Mouse (Mus musculus) heart, postnatal 25 days (tissue): ENCODE data around the gene Fth1. TPM values are rescaled to one million over a fixed set of nuclear protein-coding genes. Genes with fewer than 3 reads are reported as not detected.

Experiments used
- DNase-seq: peaks from one replicate; pipeline ENCODE4 v3.0.0; 2022; ENCODE audit warnings: low spot score
- intact Hi-C: fragments of 180-260 bp; cut with DNase I; formaldehyde crosslinking; loops from one replicate; pipeline ENCODE4 v1.15.1; 2025
- total RNA-seq, 2 experiments: library from RNA; stranded (reverse); gene quantifications; 2 replicates each; pipeline ENCODE4 v1.2.3; 2021

Fth1 gene
- total RNA-seq, 2 experiments from 2014 or later, result 2,502 to 2,556 TPM

DNA sequence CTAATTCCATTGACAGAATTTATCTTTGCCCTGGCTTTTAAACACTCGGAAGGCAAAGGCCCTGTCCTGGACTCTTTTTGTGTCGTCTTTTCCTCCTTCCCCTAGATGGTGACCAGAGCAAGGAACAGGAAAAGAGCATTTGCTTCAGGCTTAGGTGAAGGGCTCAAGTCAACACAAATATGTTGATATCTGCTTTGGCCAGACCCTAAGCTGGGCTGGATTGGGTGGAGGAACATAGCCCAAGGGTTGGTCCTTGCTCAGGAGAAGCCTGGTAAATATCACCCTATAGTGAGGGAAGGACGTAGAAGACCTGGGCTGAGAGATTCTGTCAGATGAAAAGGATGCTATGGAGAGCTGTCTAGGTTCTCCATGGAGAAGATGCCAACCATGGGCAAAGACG, 35.8 kb downstream of the Fth1 start:
- intact Hi-C loops, result no loop called here
- no peak for DNase-seq

DNA sequence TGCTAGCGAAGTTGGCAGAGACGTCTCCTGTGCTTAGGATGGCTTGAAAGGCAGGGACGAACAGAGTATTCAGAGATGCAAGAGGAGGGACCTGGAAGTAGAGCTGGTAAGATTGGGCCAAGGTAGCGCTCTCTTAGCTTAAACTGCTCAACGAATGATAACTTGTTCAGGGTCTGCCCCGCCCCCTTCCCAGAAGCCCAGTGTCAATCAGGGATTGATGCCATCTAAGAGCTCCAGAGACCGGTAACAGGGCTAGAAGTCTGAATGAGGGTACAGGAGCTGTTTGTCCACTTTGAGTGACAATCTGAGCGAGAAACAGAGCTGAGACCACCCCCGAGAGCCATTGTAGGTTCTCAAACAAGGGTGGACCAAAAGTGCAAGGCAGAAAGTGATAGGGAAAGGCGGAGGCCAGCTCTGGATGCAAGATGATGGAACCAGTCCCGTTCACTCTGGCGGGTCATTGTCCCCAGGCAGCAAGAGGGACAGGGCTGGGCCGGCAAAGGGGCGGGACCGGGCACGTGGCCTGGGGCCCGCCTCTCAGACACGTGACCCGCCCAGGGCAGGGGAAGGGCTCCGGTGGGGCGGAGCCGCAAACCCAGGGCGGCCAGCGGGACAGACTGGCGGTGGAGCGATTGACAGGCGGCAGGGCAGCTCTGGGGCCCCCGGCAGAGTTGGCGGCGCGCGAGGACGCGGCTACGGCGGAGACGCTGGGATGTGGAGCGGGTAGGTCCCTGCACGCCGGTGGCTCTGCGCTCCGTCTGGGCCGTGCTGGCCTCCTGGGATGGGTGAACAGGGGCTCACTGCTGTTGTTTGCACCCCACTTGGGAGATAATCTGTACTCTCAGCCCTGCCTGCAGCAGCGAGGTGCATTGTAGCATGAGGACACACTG, 37.5 kb downstream of the Fth1 start:
- intact Hi-C loops, result no loop called here
- DNase-seq, result peak; percentile 93

DNA sequence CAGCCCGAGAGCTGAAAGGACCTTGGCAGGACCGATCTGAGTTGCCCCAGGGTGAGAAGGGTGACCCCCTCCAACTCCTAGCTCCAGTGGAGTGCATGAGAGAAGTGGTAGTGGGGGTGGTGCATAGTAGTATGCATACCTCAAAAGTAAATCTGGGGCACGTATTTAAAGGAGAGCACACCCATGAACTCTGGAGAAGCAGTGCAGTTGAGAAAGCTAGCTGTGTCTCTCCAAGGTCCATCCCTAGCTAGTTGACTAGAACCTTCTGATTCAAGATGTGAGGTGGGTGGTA, 38.1 kb downstream of the Fth1 start:
- intact Hi-C loops, result no loop called here

DNA sequence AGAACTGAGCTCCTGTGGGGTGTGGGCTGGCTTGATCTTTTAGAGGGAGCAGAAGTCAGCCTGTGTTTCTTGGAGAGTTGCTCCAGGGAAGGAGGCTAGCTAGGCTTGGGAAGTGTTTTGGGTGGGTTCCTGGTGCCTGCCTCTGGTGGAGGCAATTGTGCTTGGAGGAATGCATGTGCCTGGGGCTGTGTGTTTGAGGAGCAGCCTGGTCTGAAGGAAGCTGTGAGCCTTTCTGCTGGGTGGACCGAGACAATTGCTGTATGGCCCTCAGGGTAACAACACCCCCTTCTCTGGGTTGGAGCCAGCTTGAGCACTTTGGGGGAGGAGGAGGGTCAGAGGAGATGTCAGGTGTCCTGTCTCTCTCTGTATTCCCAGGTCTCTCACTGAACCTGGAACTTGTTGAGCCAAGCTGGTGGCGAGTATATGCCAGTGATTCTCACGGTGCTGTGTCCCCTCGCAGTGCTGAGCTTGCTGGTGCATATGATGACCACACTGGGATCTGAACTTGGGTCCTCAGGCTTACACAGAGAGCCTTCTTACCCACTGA, 38.9 kb downstream of the Fth1 start:
- intact Hi-C loops, result no loop called here
- no peak for DNase-seq

More for the DNA sequence above, 38.1 kb downstream of the Fth1 start:
- no peak for DNase-seq

DNA sequence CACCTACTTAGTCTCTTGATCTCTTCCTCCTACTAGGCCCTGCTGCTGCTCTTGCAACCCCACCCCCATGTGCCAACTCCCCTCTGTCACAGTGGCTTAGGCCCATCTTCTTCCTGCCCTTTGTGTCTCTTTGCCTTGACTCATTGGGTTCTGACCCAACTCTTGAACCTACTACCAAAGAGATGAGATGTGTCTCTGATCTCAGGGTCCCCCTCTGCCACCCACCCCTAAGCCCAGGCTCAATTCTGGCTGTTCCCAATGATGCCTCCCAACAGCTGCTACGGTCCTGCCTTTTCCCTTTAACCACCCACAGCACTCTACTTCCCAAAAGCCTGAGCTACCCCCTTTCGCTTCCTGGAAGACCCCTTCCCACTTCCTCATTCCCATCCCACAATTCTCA, 41.6 kb downstream of the Fth1 start:
- intact Hi-C loops, result loop anchor here (2.0 kb wide), 1 partner anchor 21 kb away; the partner anchor contains the start of genes Best1 and Rab3il1
- DNase-seq, result no peak

DNA sequence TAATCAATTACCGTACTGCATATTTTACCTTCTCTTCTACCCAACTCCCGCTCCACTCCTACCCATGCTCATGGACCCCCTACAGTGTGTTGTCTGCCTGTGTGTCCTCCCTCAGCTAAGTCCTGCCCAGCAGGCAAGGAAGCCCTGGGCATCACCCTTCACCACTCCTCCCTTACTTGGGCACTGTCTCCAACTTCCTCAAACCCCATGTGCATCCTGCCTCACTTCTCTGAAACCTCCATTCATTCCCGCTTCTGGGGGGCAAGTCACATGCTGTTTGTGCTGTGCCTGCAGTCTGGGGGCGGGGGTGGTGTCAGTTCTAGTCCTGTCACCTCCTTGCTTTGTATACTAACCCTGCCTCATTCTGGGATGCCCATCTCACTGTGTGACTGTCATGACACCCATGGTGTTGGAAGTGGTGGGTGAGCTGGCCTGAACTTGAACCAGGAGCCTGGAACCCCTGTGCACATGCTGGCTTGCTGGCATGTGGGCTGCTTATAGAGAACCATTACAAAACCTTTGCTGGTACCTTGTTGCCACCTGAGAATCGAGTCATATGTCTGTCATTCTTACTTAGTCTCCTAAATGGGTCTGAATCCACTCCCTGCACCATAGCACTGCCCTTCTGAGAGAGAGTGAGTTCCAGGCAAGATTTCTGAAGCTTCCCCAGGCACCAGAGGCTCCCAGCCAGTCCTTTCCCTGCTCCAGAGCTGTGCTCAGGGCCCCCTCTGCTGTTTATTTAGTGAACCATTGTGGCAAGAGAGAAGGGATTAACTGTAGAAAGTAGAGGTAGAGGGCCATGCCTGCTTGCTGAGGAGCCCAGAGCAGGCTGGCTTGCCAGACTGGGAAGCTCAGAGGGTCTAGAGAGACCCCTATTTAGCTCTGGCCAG, 42.3 kb downstream of the Fth1 start:
- DNase-seq, result no peak
- intact Hi-C loops, result loop anchor here (2.0 kb wide), 1 partner anchor 22 kb away; the partner anchor contains the start of genes Best1 and Rab3il1

DNA sequence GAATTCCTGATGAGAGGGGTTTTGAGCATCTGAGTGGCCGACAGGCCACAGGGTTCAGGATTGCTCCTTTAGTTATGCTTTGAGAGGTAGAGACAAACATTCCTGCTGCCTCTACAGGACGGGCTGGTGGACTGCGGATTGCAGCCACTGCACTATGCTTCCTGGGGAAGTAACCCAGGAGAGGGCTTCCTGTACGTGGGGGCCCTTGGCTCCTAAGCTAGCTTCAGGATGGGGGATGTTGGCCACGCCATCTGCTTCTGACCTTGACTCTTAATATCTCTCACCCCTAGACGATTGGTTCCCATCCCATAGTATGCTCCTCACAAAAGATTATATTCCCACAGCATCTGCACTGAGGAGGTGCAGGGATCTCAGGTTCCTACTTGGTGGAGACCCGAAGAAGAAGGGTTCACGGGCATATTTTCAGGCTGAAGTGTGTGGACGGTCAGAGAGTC, 42.9 kb downstream of the Fth1 start:
- no peak for DNase-seq
- intact Hi-C loops, result loop anchor here (2.0 kb wide), 1 partner anchor 23 kb away; the partner anchor contains the start of genes Best1 and Rab3il1

DNA sequence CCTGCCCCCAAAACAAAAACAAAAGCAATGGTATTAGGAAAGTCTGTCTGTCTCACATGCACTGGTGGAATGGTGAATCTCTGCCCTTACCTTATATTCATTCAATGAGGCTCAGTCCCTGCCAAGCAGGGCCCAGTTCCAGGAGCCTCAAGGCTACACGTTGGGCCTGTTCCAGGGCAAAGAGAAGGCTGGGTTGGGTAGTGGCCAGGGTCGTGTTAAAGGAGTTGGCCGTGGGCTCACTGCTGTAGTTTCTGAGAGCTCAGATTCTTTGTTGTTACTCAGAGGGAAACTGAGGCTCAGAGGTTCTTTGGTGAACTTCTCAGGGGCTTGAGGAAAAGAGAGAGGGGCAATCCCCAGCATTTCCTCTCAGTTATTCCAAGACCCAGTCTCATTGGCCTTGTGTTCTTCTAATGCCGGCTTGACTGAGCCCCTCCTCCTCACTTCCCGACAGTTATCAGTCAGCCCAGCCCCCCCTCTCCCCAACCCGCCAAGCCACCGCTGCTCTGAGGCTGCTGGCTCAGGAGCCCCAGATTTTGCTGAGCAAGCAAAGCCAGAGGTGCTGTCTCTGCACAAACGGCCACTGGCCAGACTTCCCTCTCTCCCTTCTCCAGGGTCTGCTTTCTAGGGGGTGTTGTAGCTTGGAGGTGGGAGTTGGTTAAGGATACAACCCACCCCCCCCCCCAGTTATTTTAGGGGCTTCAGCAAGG, 44.9 kb downstream of the Fth1 start:
- no peak for DNase-seq
- intact Hi-C loops, result no loop called here

DNA sequence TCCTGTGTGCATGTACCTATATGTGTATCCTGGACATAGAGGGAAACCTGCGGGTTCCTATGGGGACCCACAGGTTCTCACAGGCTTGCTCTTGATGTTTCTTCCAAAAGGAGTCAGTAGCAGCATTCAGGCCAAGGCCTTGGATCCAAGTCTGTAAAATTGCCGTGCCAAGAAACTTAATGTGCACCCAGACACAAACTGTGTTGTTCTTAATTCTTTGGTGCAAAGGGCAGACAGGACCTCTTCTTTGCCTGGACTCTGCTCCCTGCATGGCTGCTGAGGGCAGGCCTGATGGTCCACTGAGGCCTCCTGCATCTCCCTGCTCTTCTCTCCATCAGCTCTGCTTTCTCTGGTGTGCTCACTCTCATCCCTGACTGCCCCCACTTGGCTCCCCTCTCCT, 49.3 kb downstream of the Fth1 start:
- intact Hi-C loops, result loop anchor here (5.0 to 10.0 kb wide), 2 partner anchors 112 to 165 kb away; no protein-coding TSS in a partner anchor
- no peak for DNase-seq

DNA sequence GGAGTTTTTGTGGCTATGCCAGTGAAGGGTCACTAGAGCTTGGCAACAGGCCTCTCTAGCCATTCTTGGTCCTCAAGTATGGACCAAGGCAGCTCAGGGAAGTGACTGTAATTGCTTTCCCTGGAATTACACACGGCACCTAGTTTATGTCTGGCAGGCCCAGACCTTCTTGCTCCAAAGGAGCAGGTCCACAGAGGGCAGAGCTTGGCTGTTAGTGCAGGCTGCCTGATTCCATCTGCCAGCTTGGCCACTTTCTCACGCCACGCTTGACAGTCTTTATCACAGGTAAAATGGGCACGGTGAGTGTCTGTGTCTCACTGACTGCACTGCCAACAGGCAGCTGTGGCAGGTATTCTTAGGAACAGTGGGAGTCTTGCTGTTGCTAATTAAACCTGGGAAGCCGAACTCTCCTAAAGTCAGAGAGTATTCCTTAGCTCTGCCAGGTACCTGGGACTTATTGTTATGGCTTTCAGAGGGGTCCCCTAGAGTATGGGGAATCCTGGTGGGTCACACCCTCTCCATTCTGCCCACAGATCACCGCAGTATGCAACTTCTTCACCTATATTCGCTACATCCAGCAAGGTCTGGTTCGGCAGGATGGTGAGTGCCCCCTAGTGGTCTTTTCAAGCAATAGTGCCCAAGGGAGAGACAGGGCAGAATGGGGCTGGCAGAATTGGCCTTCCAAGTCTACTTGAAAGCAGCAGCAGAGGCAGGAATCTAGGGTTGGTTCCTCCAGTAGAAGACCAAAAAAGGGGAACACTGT, 53.0 kb downstream of the Fth1 start:
- intact Hi-C loops, result loop anchor here (5.0 to 10.0 kb wide), 2 partner anchors 116 to 161 kb away; no protein-coding TSS in a partner anchor
- no peak for DNase-seq

DNA sequence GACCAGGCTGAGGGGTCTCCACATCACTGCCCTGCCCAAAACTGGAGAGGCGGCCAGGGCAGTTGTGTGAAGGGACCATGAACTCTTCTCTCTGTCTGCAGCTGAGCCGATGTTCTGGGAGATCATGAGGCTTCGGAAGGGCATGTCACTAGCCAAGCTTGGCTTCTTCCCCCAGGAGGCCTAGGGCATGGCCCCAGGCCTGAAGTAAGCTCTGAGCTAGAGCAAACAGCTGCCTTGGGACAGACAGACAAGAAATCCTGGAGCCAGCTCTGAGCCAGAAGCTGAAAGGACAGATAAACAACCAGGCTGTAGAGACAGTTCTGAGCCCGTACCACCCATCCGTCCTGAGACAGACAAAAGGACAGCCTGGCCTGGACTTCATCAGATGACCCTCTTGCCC, 54.0 kb downstream of the Fth1 start:
- DNase-seq, result no peak
- intact Hi-C loops, result loop anchor here (1.0 to 10.0 kb wide), 3 partner anchors 34 to 160 kb away; no protein-coding TSS in a partner anchor

Other genes starting within 250 kb of the Fth1 start
- not detected for gene Scgb2a2, start 133.0 kb upstream of the Fth1 start, total RNA-seq
- 1 to 10 TPM; 6.3 to 7.4 TPM for gene Incenp, start 81.0 kb upstream of the Fth1 start, total RNA-seq
- under 1 TPM in 1 of 2 experiments, not detected in 1; 0.10 TPM for gene Best1, start 21.0 kb downstream of the Fth1 start, total RNA-seq
- 1 to 10 TPM; 8.9 to 9.3 TPM for gene Rab3il1, start 21.1 kb downstream of the Fth1 start, total RNA-seq
- 10 to 100 TPM; 35.9 to 36.0 TPM for gene Fads3, start 61.0 kb downstream of the Fth1 start, total RNA-seq
- gene Fads2, start 121.1 kb downstream of the Fth1 start, total RNA-seq, result 1 to 10 TPM; 5.2 to 5.4 TPM
- gene Fads1, start 202.3 kb downstream of the Fth1 start, total RNA-seq, result 10 to 100 TPM; 20.2 to 23.7 TPM
- 100 to 1,000 TPM; 172 to 178 TPM for gene Tmem258, start 223.4 kb downstream of the Fth1 start, total RNA-seq
- 1 to 10 TPM; 4.5 to 4.7 TPM for gene Fen1, start 223.6 kb downstream of the Fth1 start, total RNA-seq